Mouse (Mus musculus) heart, adult 8-10 months (tissue): ENCODE data around the gene Cuedc2. TPM values are rescaled to one million over a fixed set of nuclear protein-coding genes. Genes with fewer than 3 reads are reported as not detected.
A peak's percentile ranks its signal among the peaks of the same experiment; 100 is the strongest.

Experiments
- DNase-seq: peaks from one replicate; pipeline ENCODE4 v3.0.0; 2022; ENCODE audit warnings: low spot score
- total RNA-seq, 4 experiments: library from RNA; stranded (reverse); gene quantifications; 2 replicates each; pipeline ENCODE4 v1.2.4; 2022

The Cuedc2 gene
- total RNA-seq, 4 experiments from 2014 or later, result 76.5 to 91.0 (median 83.5) TPM

- DNase-seq, result no peak
Measured at GRCm38 (mm10) chr19:46306751-46307289, 31.7 kb downstream of the Cuedc2 start.

DNA sequence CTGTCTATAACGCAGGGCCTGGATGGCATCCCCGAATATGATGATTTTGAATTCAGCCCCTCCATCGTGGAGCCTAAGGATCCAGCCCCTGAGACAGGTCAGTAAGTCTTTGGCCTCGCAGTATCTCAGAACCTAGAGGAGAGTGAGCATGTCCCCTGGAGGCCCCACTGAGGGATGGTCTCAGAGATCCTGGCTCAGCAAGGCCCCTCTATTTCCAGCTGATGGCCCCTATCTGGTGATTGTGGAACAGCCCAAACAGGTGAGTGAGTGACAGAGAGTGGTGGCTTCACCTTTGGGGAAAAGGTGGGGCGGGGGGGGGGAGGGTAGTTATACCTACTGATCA, 32.3 kb downstream of the Cuedc2 start:
- DNase-seq, result no peak

DNA sequence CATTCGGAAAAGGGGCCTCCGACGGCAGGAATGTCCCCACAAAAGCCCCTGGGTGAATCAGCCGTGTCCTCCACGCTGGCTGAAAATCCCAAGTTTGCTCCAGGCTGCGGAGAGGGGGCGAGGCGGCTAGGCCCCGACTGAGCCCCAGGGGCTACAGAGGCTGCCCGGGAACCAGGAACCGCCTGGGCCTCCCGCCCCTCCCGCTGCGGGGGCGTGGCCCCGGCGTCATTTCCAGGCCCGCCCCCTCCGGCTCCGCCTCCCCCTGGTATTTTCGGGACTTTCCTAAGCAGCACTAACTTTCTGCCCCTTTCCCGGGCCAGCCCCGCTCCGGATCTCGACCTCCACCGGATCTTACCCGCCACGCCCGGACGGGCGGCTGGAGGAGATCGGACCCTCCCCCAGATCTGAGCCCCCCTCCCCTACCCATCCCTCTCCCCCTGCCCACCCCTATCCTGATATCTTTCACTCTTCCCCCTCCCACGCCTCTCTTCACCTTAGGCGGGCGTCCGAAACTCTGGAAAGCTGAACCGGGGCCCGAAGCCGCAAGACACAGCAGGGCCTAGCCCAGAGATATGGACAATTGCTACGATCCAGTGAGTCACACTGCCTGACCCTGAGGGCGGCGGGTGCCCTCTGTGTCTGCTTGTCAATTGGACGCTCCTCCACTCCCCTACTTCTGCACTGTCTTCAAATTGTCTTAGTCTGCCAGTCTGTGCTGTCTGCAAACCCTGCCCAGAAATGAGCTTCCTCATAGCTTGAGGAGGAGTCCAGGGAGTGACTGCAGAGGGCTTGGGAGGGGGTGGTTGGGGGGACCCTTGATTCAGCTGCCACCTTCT, 32.9 kb downstream of the Cuedc2 start:
- DNase-seq, result peak; percentile 88

- no peak for DNase-seq
Measured at GRCm38 (mm10) chr19:46304908-46305333, 33.6 kb downstream of the Cuedc2 start.

DNA sequence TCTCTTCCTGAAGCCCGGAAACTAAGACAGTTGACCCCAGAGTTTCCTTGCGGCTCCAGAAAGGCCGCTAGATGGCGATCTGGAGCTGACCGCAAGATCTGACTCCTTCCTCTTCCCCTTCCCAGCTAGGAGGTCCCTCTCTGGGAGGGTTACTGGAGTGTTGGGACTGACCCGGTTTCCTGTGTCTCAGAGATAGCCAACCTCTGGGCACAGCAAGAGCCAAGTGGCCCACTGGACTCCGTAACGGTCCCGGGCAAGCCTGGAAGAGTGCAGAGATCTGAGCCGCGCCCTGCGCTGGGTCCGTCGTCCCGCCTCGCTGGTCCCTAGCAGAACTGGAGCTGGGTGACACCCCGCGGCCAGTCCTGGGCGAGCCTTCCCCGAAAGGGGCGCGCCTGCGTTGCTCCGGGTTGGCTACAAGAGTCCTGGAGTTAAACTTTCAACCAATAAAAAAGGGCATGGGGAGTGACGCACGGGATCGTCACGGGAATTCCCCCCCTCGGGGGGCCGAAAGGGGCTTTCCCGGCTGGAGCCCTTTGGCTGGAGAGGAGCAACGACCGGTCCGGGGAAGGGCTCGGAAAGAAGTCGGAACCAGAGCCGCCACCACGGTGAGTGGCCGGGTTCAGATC, 34.2 kb downstream of the Cuedc2 start, which contains the start of gene Nfkb2:
Nfkb2 (plus strand) TSS at position 105 of the 626 bp plus-strand sequence.
- peak; percentile 98 for DNase-seq

DNA sequence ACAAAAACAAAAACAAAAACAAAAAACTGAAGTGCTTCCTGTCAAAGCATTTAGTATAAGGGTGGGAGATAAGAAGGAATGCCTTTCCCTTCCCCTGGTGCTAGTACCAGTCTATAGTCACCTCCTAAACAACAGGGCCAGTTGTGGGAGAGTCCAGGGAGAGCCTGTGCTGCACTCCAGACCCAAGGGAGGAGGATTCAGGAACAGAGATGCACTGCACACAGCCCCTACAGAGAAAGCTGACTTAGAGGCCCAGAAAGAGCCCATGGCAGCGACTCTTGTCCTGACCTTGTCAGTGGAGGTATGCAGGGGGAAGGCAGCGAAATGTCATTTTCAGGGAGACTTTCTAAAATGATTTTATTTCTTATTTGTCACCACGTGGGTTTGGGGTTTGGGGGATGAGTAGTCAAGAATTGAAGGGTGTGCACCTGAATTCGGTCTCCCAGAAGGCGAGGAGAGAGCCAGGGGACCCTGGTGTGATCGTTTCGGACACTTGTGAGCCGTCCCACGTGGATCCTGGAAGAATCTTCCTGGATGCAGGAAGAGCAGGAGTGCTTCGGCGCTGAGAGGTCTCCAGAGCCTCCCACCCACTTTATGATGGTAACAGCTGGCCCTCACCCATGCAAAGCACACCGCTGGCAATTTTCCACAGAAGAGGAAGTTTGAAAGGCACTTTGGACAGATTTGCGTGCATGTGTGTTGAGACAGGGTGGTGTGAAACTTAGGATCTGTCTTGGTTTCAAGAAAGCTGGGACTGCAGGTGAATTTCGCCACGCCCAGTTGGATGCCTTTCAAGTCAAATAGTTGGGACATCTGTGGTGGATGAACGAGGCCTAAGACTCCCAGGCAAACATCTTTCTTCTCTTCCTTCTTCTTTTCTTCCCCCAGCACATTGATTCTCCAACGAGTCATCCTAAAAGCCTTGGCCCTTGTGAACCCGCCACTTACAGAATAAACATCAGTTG, 35.0 kb downstream of the Cuedc2 start:
- no peak for DNase-seq

DNA sequence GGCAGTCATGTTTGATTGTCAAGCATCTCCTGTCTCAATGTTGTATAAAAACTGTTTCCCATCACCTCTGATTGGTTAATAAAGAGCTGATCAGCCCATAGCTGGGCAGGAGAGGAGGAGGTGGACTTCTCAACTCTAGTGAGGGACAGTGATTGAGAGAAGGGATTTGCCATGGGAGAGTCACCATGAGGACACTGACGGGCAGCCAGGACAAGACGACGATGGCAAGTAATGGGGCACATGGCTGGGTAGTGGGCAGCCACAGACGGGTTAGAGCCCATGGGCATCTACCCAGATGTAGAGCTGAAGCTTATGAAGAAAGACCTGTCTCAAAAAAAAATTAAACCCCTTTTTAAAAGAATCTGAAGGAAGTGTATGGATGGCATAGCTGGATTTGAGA, 36.0 kb downstream of the Cuedc2 start:
- no peak for DNase-seq

DNA sequence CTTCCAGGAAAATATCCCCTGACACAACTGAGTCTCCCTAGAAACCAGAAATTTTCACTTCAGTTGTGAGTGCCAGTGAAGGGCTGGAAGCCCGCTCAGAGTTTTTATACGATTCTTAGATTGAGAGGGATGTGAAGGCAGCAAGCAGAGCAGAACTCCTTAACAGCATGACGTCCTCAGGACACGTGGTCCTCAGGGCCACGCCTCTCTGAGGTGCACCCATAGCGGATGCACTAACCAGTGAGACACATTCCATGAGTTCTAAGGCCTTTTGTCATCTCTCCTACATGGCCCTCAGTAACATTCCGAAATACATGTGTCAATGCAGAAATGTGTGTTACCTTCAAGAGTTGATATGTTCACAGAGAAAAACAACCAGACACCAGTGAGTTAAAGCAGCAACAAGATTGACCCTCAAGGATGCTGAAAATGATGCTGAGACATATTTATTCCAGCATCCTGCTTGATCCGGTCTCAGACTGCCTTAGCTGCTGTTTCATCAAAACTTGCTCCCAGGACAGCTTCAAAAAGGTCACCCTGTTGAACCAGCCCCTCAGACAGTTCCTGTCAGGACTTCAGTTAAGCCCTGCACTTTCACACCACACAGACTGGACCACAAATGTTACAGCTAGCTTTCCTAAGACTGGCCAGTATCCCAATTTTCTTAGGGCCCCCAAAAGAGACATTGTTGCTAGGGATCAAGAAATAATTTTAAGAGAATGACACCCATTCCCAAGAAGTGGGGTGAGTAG, 38.0 kb downstream of the Cuedc2 start:
- no peak for DNase-seq

DNA sequence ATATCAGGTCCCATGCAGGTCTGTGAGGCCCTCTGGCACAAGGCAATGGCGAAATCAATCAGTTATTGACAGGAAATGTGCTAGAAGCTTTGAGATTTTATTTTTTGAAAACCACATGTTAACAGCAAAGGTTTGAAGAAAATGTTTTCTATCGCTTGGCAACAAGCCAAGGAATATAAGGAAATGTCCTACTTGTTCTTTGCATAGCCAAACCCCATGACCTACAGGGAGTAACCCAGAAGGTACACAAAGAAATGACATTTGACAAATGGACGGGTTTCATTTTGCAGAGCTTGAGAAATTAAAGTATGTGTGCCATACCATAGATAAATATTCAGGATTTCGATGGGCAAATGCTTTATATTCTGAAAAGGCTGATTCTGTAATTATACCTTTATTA, 41.6 kb downstream of the Cuedc2 start:
- DNase-seq, result no peak

DNA sequence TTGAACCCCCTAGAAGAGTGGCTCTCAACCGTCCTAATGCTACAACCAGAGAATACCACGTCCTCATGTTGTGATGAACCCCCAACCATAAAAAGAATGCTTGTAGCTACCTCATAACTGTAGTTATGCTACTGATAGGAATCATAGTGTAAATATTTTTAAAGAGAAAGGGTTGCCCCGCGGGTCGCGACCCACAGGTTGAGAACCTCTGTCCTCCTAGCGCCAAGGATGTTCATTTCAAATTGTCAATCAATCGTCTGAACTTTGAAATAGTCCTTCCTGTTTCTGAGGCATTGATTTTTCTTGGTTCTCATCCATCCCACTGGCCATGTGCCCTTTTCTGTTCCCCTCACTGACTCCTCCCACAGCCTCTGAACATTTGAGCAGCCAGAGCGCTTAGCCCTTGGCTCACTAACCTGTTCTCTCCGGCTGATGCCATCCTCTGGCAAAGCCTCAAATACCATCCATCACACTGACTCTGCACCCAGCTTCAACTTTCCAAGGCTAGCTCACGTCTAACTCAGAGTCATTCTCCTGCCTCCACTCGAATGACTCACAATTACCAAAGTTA, 47.9 kb downstream of the Cuedc2 start:
- DNase-seq, result no peak

- no peak for DNase-seq
Measured at GRCm38 (mm10) chr19:46287566-46287965, 50.9 kb downstream of the Cuedc2 start.

DNA sequence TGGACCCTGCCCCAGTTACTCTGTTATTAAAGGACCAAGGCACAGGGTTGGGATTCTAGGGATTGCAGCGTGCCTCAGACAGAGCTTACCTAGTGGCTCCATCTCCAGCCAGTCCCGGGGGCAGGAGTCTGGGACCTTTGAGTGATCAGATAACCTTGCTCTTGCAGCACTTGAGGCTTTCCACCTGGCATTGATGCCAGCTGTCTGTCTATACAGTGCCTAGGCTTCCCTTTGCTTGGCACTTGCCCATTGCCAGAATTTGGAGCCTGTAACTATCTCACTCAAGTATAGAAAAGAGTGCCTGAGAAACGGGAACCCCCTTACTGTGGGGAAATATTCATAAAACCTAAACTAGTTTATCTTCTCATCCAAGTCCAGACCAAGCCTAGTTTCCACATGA, 51.6 kb downstream of the Cuedc2 start:
- no peak for DNase-seq

DNA sequence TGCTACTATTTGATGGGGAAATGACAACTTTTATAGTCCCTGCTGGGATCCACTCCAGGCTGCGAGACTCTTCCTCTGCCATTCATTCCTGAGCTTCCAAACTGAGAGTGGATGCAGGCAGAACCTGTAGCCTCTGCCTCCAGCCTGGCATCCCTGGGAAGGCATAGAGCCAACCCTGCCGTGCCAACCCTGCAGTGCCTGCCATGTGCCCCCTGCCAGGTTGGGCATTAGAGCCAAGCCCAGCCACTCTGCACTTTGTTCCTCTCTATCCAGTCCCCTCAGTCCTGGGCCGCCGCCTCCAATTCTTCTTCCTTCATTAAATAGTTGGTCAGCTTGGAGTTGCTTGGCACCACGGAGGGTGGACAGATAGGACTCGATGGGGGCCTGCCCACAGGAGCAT, 52.5 kb downstream of the Cuedc2 start:
- no peak for DNase-seq

DNA sequence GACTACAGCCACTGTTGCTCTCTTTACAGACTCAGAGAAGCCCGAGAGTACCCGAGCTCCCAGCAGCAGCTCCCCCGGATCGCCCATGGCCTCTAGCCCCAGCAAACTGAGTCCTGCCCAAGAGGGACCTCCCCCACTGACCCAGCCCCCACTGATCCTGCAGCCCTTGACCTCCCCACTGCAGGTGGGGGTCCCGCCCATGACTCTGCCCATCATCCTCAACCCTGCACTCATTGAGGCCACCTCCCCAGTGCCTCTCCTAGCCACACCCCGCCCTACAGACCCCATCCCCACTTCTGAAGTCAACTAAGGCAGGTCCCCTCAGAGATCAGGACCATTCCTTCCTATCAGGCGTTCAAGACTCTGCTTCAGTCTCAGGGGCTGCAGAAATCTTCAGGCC, 52.9 kb downstream of the Cuedc2 start:
- no peak for DNase-seq

- no peak for DNase-seq
Measured at GRCm38 (mm10) chr19:46284686-46285085, 53.8 kb downstream of the Cuedc2 start.

DNA sequence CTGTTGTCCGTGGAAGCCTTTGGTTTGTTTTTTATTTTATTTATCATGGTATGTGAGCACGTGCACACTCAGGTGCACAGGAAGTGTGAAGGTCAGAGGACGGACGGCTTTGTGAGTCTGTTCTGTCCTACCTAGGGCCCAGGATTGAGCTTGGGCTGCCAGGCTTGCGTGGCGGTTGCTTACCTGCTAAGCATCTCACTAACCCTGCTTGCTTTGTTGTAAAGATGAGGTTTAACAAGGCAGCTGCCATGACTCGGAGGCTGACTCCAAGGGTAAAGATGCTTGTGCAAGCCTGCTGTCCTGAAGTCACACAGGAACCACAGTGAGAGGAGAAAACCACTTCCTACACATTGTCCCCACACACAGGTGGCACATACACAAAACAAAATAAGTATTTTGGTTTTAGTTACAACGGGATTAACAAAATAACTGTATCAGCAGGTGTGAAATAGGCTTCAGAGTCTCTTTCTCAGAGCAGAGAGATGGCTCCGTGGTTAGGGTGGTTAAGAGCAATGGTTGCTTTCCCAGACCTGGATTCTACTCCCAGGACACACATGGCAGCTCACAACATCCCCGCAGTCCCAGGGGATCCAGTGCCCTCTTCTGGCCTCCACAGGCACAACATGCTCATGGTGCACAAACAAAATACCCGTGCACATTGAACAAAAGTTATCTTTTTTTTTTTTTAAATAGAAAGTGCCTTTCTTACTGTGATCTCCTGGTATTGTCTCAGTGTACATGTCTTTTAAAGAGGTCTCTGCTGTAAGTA, 56.2 kb downstream of the Cuedc2 start:
- DNase-seq, result no peak
